Mouse (Mus musculus): Measurements from ENCODE around the gene 9930111J21Rik2. TPM values are rescaled to one million over a fixed set of nuclear protein-coding genes. Genes with fewer than 3 reads are reported as not detected.
"Not testable (repeated sequence)": the region's sequence is repeated elsewhere in the genome, so short reads cannot be mapped to it uniquely, and the experiment has no call there.

9930111J21Rik2 gene
- polyA plus RNA-seq, 1 experiment: 5.3 TPM

DNA sequence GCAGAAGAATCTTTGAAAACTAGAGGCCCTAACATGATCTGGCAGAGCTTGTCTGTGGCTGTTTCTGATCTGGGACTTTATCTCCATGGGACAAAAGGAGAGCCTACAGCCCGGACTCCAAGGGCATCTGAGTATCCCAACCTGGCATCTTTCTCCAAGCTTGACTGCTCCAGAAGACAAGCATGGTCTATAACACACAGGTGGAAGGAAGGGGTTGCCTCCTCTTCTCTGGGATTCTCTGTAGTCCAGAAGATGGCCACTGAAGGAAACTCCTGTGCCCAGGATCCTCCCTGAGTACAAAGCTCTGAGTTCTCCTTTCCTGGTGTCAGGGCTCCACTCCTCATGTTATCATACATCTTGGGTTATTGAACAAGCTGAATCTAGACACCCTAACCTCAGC is 29.6 kb upstream of the 9930111J21Rik2 start:
- no peak for DNase-seq
- WGBS: 91% methylated on average over 1 of the region's 1 CpGs
- Histone ChIP-seq H3K4me3 (replicated peaks; ENCODE audit: extremely low read depth, low read depth, low read length) (no peak overlapping the region), H3K4me1 (ENCODE audit: control insufficient read depth, insufficient read depth, low read length) (peaks cover 20% of the 10 kb centered on the region)
- TF ChIP-seq CTCF (IDR thresholded peaks at IDR 0.05; ENCODE audit: insufficient read depth, low read length): no peak
- no peak for TF ChIP-seq POLR2A (IDR thresholded peaks at IDR 0.05; ENCODE audit: borderline replicate concordance, extremely low read depth, low read depth, low read length)

- Histone ChIP-seq H3K4me3 (replicated peaks; ENCODE audit: extremely low read depth, low read depth, low read length) (no peak overlapping the region), H3K4me1 (ENCODE audit: control insufficient read depth, insufficient read depth, low read length) (peaks cover 12% of the 10 kb centered on the region)
- TF ChIP-seq CTCF (IDR thresholded peaks at IDR 0.05; ENCODE audit: insufficient read depth, low read length) (no peak), POLR2A (IDR thresholded peaks at IDR 0.05; ENCODE audit: borderline replicate concordance, extremely low read depth, low read depth, low read length) (no peak)
- no peak for DNase-seq
- 82% methylated on average over 3 of the region's 3 CpGs for WGBS
These were observed 27.7 kb upstream of the 9930111J21Rik2 start for GRCm38 (mm10) chr11:49078719-49079118.

- DNase-seq: no peak
These were observed 26.0 kb upstream of the 9930111J21Rik2 start for GRCm38 (mm10) chr11:49077012-49077411.

DNA sequence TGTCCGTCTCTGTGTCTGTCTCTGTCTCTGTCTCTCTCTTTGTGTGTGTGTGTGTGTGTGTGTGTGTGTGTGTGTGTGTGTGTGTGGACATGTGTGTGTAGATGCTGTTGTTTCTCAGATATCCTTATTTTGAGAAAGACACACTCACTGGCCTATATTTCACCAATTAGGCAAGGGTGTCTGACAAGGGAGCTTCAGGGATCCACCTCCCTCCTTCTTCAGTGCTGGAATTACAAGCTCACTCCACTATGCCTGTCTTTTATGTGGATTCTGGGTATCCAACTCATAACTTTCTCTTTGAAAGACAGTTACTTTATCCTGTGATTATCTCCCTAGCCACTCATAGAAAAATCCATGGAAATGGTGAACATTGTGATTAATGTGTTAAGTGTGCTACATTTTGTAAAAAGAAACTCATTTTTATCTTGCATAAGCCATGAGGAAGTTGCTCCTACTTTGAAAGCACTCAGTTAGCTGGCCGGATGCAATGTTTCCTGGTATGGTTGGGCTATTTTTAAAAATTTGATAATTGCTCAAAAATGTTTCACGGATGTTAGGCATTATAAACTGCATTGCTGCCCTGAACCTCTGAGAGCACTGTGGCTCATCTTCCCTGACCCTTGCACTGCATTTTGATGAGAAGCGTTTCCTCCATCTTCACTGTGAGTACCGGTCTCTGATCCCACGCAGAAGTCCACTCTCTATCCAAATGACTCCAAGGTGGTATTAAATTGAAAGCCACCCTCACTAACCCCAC is 25.1 kb upstream of the 9930111J21Rik2 start, which contains the start of gene Ifi47:
Gene Ifi47 (plus strand): TSS at position 587 of the 757 bp plus-strand sequence.
- not testable (repeated sequence) for DNase-seq; H3K4me3 ChIP-seq (replicated peaks; ENCODE audit: extremely low read depth, low read depth, low read length); H3K4me1 ChIP-seq (ENCODE audit: control insufficient read depth, insufficient read depth, low read length)
- 33% methylated on average over 6 of the region's 6 CpGs for WGBS

More at GRCm38 (mm10) chr11:49077012-49077411, 26.0 kb upstream of the 9930111J21Rik2 start:
- Histone ChIP-seq H3K4me3 (replicated peaks; ENCODE audit: extremely low read depth, low read depth, low read length) (no peak overlapping the region), H3K4me1 (ENCODE audit: control insufficient read depth, insufficient read depth, low read length) (peaks cover 7% of the 10 kb centered on the region)
- 79% methylated on average over 1 of the region's 1 CpGs for WGBS
- TF ChIP-seq CTCF (IDR thresholded peaks at IDR 0.05; ENCODE audit: insufficient read depth, low read length) (no peak), POLR2A (IDR thresholded peaks at IDR 0.05; ENCODE audit: borderline replicate concordance, extremely low read depth, low read depth, low read length) (no peak)

GRCm38 (mm10) chr11:49068358-49068757 is 17.3 kb upstream of the 9930111J21Rik2 start:
- no peak overlapping the region for H3K4me3 ChIP-seq (replicated peaks; ENCODE audit: extremely low read depth, low read depth, low read length)
- H3K4me1 ChIP-seq (ENCODE audit: control insufficient read depth, insufficient read depth, low read length): no peaks in the 10 kb centered on the region
- DNase-seq: no peak
- 87% methylated on average over 1 of the region's 1 CpGs for WGBS
- no peak for TF ChIP-seq CTCF (IDR thresholded peaks at IDR 0.05; ENCODE audit: insufficient read depth, low read length)
- no peak for TF ChIP-seq POLR2A (IDR thresholded peaks at IDR 0.05; ENCODE audit: borderline replicate concordance, extremely low read depth, low read depth, low read length)

DNA sequence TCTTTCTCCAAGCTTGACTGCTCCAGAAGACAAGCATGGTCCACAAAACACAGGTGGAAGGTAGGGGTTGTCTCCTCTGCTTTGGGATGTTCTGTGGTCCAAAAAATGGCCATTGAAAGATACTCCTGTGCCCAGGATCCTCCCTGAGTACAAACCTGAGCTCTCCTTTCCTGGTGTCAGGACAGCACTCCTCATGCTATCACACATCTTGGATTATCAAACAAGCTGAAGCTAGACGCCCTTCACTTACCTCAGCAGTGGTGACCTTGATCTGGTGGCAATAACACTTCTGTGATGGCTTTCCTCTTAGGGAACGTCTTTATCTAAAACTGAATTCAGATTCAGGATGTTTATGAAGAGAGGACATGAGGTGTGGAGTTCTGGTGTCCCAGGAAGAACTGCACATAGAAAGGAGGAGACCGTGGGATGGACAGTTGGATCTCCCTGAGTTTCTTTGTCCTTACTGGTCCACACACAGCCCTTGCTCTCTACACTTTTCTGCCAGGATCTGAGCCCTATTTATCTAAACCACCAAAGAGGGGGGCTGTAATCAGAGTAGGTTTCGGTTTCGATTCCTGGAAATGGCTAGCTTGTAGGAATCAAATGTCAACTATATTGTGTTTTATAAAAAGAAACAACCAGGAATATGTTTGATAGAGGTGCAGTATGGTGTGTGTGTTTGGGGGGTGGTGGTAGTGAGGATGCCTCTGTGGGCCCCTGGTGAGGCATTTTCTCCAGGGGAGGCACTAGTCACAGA is 12.8 kb upstream of the 9930111J21Rik2 start, which contains the start of gene Tgtp2:
Gene Tgtp2 (minus strand): TSS at position 494 of the 757 bp plus-strand sequence.
- H3K4me3 ChIP-seq (replicated peaks; ENCODE audit: extremely low read depth, low read depth, low read length); H3K4me1 ChIP-seq (ENCODE audit: control insufficient read depth, insufficient read depth, low read length); DNase-seq: not testable (repeated sequence)
- 35% methylated on average over 5 of the region's 5 CpGs for WGBS

DNA sequence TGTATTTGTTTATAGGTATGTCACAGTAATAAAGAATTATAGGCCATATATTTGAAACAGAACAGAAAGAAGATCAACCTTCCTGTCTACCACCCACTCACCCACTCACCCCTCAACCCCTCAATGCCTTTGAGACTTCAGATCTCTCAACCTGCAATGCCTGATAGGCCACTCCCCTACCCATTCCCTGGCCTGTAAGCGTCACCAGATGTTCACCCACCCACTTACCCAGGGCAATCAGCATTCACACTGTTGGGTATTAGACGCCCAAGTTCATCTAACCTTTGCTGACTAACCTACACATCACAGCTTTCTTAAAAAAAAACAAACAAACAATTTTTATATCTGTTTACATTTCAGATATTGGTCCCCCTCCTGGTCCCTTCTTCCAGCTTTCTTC is 10.8 kb upstream of the 9930111J21Rik2 start:
- DNase-seq; H3K4me3 ChIP-seq (replicated peaks; ENCODE audit: extremely low read depth, low read depth, low read length); H3K4me1 ChIP-seq (ENCODE audit: control insufficient read depth, insufficient read depth, low read length): not testable (repeated sequence)
- 50% methylated on average over 2 of the region's 2 CpGs for WGBS

GRCm38 (mm10) chr11:49060061-49060460 is 9.0 kb upstream of the 9930111J21Rik2 start:
- 8% methylated on average over 2 of the region's 3 CpGs for WGBS
- not testable (repeated sequence) for DNase-seq; H3K4me1 ChIP-seq (ENCODE audit: control insufficient read depth, insufficient read depth, low read length); H3K4me3 ChIP-seq (replicated peaks; ENCODE audit: extremely low read depth, low read depth, low read length)

DNA sequence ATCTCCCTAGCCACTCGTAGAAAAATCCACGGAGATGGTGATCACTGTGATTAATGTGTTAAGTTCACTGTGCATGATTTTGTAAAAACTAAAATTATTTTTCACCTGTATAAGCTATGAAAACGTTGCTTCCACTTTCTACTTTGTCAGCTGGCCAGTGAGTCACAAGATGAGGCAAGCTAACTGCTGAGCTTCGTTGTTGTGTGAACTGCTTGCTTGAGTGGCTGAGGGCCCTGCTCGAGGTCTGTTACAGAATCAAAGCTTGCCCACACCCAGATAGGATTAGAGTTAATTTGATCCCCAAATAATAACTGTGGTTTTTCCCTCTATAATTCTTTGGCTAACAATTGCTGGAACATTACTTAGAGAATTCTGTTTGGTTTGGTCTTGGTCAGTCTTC is 852 bp upstream of the 9930111J21Rik2 start:
- H3K4me1 ChIP-seq (ENCODE audit: control insufficient read depth, insufficient read depth, low read length); DNase-seq; H3K4me3 ChIP-seq (replicated peaks; ENCODE audit: extremely low read depth, low read depth, low read length): not testable (repeated sequence)
- no CpG with 5 or more reads among the region's 5 CpGs for WGBS

- not testable (repeated sequence) for H3K4me3 ChIP-seq (replicated peaks; ENCODE audit: extremely low read depth, low read depth, low read length); DNase-seq; H3K4me1 ChIP-seq (ENCODE audit: control insufficient read depth, insufficient read depth, low read length)
These were observed 978 bp downstream of the 9930111J21Rik2 start for GRCm38 (mm10) chr11:49050064-49050463.

- not testable (repeated sequence) for H3K4me3 ChIP-seq (replicated peaks; ENCODE audit: extremely low read depth, low read depth, low read length)
These were observed 39.0 kb downstream of the 9930111J21Rik2 start for GRCm38 (mm10) chr11:49012074-49012473.

GRCm38 (mm10) chr11:49006785-49007184 is 44.3 kb downstream of the 9930111J21Rik2 start:
- not testable (repeated sequence) for H3K4me3 ChIP-seq (replicated peaks; ENCODE audit: extremely low read depth, low read depth, low read length); DNase-seq; H3K4me1 ChIP-seq (ENCODE audit: control insufficient read depth, insufficient read depth, low read length)
- 8% methylated on average over 1 of the region's 1 CpGs for WGBS

More at GRCm38 (mm10) chr11:49012074-49012473, 39.0 kb downstream of the 9930111J21Rik2 start:
- not testable (repeated sequence) for DNase-seq; H3K4me1 ChIP-seq (ENCODE audit: control insufficient read depth, insufficient read depth, low read length)

DNA sequence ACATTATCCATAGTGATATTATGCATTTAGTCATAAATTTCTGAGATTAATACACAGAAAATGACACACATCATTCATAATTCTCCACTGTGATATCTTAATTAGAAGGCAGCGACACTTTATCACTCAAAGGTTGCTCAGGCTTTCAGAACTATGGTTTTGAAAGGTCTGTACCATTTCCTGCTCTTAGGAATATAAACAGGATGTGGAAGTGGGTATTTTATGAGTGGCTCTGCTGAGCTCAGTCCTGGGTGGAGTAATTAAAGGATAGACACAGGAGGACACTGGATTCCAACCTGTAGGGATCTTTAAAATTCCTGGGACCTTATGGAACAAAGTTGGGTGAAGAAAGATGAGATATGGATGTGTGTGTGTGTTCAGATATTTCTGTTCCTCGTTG is 44.7 kb downstream of the 9930111J21Rik2 start:
- DNase-seq; H3K4me3 ChIP-seq (replicated peaks; ENCODE audit: extremely low read depth, low read depth, low read length); H3K4me1 ChIP-seq (ENCODE audit: control insufficient read depth, insufficient read depth, low read length): not testable (repeated sequence)
- WGBS: 29% methylated on average over 2 of the region's 2 CpGs

- WGBS: 44% methylated on average over 1 of the region's 1 CpGs
- H3K4me3 ChIP-seq (replicated peaks; ENCODE audit: extremely low read depth, low read depth, low read length); DNase-seq: not testable (repeated sequence)
These were observed 50.6 kb downstream of the 9930111J21Rik2 start for GRCm38 (mm10) chr11:49000411-49000810.

More at GRCm38 (mm10) chr11:49000411-49000810, 50.6 kb downstream of the 9930111J21Rik2 start:
- not testable (repeated sequence) for H3K4me1 ChIP-seq (ENCODE audit: control insufficient read depth, insufficient read depth, low read length)

Measured in lung, adult 2 months (tissue).